Mouse (Mus musculus) neutrophil, adult 65 days (primary cell): ENCODE measurements around the gene Vmn1r89. TPM values are rescaled to one million over a fixed set of nuclear protein-coding genes. Genes with fewer than 3 reads are reported as not detected.

Experiments used
- total RNA-seq: library from RNA; stranded (reverse); gene quantifications from 2 replicates; pipeline ENCODE4 v1.2.4, GENCODE M21; 2023

The Vmn1r89 gene
- not detected in 2 replicates for total RNA-seq

DNA sequence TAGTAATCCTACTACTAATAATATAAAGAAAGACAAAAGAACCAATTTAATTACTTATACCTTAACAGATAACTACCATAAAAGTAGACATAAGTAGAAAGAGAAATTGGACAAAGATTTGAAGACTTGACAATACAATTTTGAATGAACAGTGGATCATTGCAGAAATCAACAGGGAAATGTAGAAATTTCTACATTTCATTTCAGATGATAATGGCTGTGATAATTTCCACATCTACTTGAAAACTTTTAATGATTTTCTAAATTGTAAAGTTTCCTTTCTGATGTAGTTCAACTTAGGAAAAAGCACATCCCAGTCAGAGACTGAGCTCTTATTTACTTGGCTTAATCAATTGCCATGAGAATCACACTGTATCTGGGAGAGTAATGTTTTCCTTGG is at the start of gene Vmn1r89:
Gene Vmn1r89 (plus strand): TSS at position 301 of the 400 bp plus-strand sequence.

Other genes with a start within 250 kb of the Vmn1r89 start
- gene Zfp324, start 247.2 kb upstream of the Vmn1r89 start, total RNA-seq: 1.2 and 2.7 TPM in 2 replicates
- gene Zfp446, start 235.2 kb upstream of the Vmn1r89 start, total RNA-seq: 0.88 and 1.3 TPM in 2 replicates
- not detected in 2 replicates for gene Slc27a5, start 214.8 kb upstream of the Vmn1r89 start, total RNA-seq
- 109 and 164 TPM in 2 replicates for gene Trim28, start 213.9 kb upstream of the Vmn1r89 start, total RNA-seq
- gene Zbtb45, start 203.0 kb upstream of the Vmn1r89 start, total RNA-seq: 8.1 and 11.8 TPM in 2 replicates
- gene Chmp2a, start 178.2 kb upstream of the Vmn1r89 start, total RNA-seq: 143 and 163 TPM in 2 replicates
- gene Ube2m, start 174.7 kb upstream of the Vmn1r89 start, total RNA-seq: 67.7 and 84.0 TPM in 2 replicates
- 1.1 and 1.4 TPM in 2 replicates for gene Mzf1, start 158.3 kb upstream of the Vmn1r89 start, total RNA-seq
- not detected in 2 replicates for gene Vmn1r85, start 117.8 kb upstream of the Vmn1r89 start, total RNA-seq
- gene Vmn1r86, start 93.1 kb upstream of the Vmn1r89 start, total RNA-seq: not detected in 2 replicates
- not detected in 2 replicates for gene Vmn1r87, start 72.9 kb upstream of the Vmn1r89 start, total RNA-seq
- 0.09 TPM in 1 of 2 replicates, not detected in the other for gene Vmn1r88, start 53.5 kb upstream of the Vmn1r89 start, total RNA-seq
- gene Lig1, start 64.3 kb downstream of the Vmn1r89 start, total RNA-seq: 53.6 and 72.7 TPM in 2 replicates
- 1.7 and 2.2 TPM in 2 replicates for gene Zswim9, start 65.7 kb downstream of the Vmn1r89 start, total RNA-seq
- gene Pla2g4c, start 111.6 kb downstream of the Vmn1r89 start, total RNA-seq: 0.64 and 0.82 TPM in 2 replicates
- gene Cabp5, start 185.1 kb downstream of the Vmn1r89 start, total RNA-seq: not detected in 2 replicates
- gene Bsph1, start 237.8 kb downstream of the Vmn1r89 start, total RNA-seq: not detected in 2 replicates